Mouse (Mus musculus): ENCODE measurements around the gene 1700067K01Rik. TPM values are rescaled to one million over a fixed set of nuclear protein-coding genes. Genes with fewer than 3 reads are reported as not detected.
A peak's percentile ranks its signal among the peaks of the same experiment; 100 is the strongest.

The 1700067K01Rik gene
- total and polyA plus RNA-seq, 3 experiments: 0.16 to 0.26 TPM; not detected in 1

GRCm38 (mm10) chr8:84027449-84027848 lies 26.1 kb downstream of the 1700067K01Rik start:
- Histone ChIP-seq H3K4me1 (ENCODE audit: control insufficient read depth, insufficient read depth, low read length) (peaks cover 9% of the 10 kb centered on the region), H3K27ac (no peak overlapping the region), H3K9ac (ENCODE audit: low read depth, low read length) (no peak overlapping the region), H3K79me2 (replicated peaks; ENCODE audit: control insufficient read depth, insufficient read depth, low read length) (no peaks in the 10 kb centered on the region), H3K4me3 (no peak overlapping the region), H3K36me3 (ENCODE audit: control insufficient read depth, insufficient read depth, low read length) (peaks cover 4% of the 10 kb centered on the region; the same call in 1 of the 2 replicates), H3K27me3 (ENCODE audit: control insufficient read depth, insufficient read depth, low read length) (no peaks in the 10 kb centered on the region)
- DNase-seq: no peak
- 14% methylated on average over 10 of the region's 10 CpGs for whole genome bisulfite sequencing
- no peak for TF ChIP-seq CTCF (IDR thresholded peaks at IDR 0.05)
- no peak for TF ChIP-seq POLR2A (IDR thresholded peaks at IDR 0.05; ENCODE audit: insufficient read depth, low read depth, low read length)
- TF ChIP-seq EP300 (IDR thresholded peaks at IDR 0.05; ENCODE audit: insufficient read depth, low read depth, low read length): no peak
- intact Hi-C loops (cut with DNase I): no loop called here

- no peak overlapping the region for H3K4me3 ChIP-seq
- H3K79me2 ChIP-seq (replicated peaks; ENCODE audit: control insufficient read depth, insufficient read depth, low read length): no peaks in the 10 kb centered on the region
- DNase-seq: no peak
- H3K27me3 ChIP-seq (ENCODE audit: control insufficient read depth, insufficient read depth, low read length): no peaks in the 10 kb centered on the region
- 81% methylated on average over 5 of the region's 5 CpGs for WGBS
- no peak overlapping the region for H3K9ac ChIP-seq (ENCODE audit: low read depth, low read length)
- no peaks in the 10 kb centered on the region for H3K4me1 ChIP-seq (ENCODE audit: control insufficient read depth, insufficient read depth, low read length)
- no peak for TF ChIP-seq CTCF (IDR thresholded peaks at IDR 0.05)
- TF ChIP-seq EP300 (IDR thresholded peaks at IDR 0.05; ENCODE audit: insufficient read depth, low read depth, low read length): no peak
- no peak for TF ChIP-seq POLR2A (IDR thresholded peaks at IDR 0.05; ENCODE audit: insufficient read depth, low read depth, low read length)
- H3K27ac ChIP-seq: no peak overlapping the region
- no peaks in the 10 kb centered on the region for H3K36me3 ChIP-seq (ENCODE audit: control insufficient read depth, insufficient read depth, low read length)
- intact Hi-C loops (cut with DNase I): no loop called here
Measured at GRCm38 (mm10) chr8:84029272-84029671, 28.0 kb downstream of the 1700067K01Rik start.

- Histone ChIP-seq H3K4me3 (no peak overlapping the region), H3K27me3 (ENCODE audit: control insufficient read depth, insufficient read depth, low read length) (no peaks in the 10 kb centered on the region), H3K36me3 (ENCODE audit: control insufficient read depth, insufficient read depth, low read length) (no peaks in the 10 kb centered on the region), H3K79me2 (replicated peaks; ENCODE audit: control insufficient read depth, insufficient read depth, low read length) (no peaks in the 10 kb centered on the region), H3K27ac (no peak overlapping the region), H3K9ac (ENCODE audit: low read depth, low read length) (no peak overlapping the region), H3K4me1 (ENCODE audit: control insufficient read depth, insufficient read depth, low read length) (peaks cover under 1% of the 10 kb centered on the region; the same call in 1 of the 2 replicates)
- 79% methylated on average over 4 of the region's 4 CpGs for WGBS
- DNase-seq: no peak
- intact Hi-C loops (cut with DNase I): no loop called here
- TF ChIP-seq CTCF (IDR thresholded peaks at IDR 0.05) (no peak), POLR2A (IDR thresholded peaks at IDR 0.05; ENCODE audit: insufficient read depth, low read depth, low read length) (no peak), EP300 (IDR thresholded peaks at IDR 0.05; ENCODE audit: insufficient read depth, low read depth, low read length) (no peak)
Measured at GRCm38 (mm10) chr8:84032777-84033176, 31.5 kb downstream of the 1700067K01Rik start.

- no peaks in the 10 kb centered on the region for H3K36me3 ChIP-seq (ENCODE audit: control insufficient read depth, insufficient read depth, low read length)
- peak; percentile 56 to 68 for DNase-seq
- no peaks in the 10 kb centered on the region for H3K27me3 ChIP-seq (ENCODE audit: control insufficient read depth, insufficient read depth, low read length)
- H3K79me2 ChIP-seq (replicated peaks; ENCODE audit: control insufficient read depth, insufficient read depth, low read length): no peaks in the 10 kb centered on the region
- no peak overlapping the region for H3K9ac ChIP-seq (ENCODE audit: low read depth, low read length)
- intact Hi-C loops (cut with DNase I): loop anchor here (2.0 kb wide), 2 partner anchors 27 to 149 kb away; partner anchors contain the start of gene Gm10643
- 44% methylated on average over 5 of the region's 5 CpGs for WGBS
- H3K4me1 ChIP-seq (ENCODE audit: control insufficient read depth, insufficient read depth, low read length): peaks cover 2% of the 10 kb centered on the region
- no peak overlapping the region for H3K27ac ChIP-seq
- H3K4me3 ChIP-seq: no peak overlapping the region
- TF ChIP-seq EP300 (IDR thresholded peaks at IDR 0.05; ENCODE audit: insufficient read depth, low read depth, low read length) (no peak), CTCF (IDR thresholded peaks at IDR 0.05) (no peak), POLR2A (IDR thresholded peaks at IDR 0.05; ENCODE audit: insufficient read depth, low read depth, low read length) (no peak)
Measured at GRCm38 (mm10) chr8:84038015-84038414, 36.7 kb downstream of the 1700067K01Rik start.

GRCm38 (mm10) chr8:84039050-84039449 lies 37.7 kb downstream of the 1700067K01Rik start:
- H3K4me3 ChIP-seq: no peak overlapping the region
- intact Hi-C loops (cut with DNase I): loop anchor here (1.0 to 2.0 kb wide), 3 partner anchors 26 to 318 kb away; partner anchors contain the start of gene Gm10643
- peaks cover 2% of the 10 kb centered on the region for H3K4me1 ChIP-seq (ENCODE audit: control insufficient read depth, insufficient read depth, low read length)
- no peaks in the 10 kb centered on the region for H3K79me2 ChIP-seq (replicated peaks; ENCODE audit: control insufficient read depth, insufficient read depth, low read length)
- H3K27me3 ChIP-seq (ENCODE audit: control insufficient read depth, insufficient read depth, low read length): no peaks in the 10 kb centered on the region
- H3K9ac ChIP-seq (ENCODE audit: low read depth, low read length): no peak overlapping the region
- H3K27ac ChIP-seq: no peak overlapping the region
- DNase-seq: peak; percentile 63 to 75
- TF ChIP-seq CTCF (IDR thresholded peaks at IDR 0.05) (peak; percentile 95), EP300 (IDR thresholded peaks at IDR 0.05; ENCODE audit: insufficient read depth, low read depth, low read length) (peak; percentile 48; the same call in 1 of the 2 replicates), POLR2A (IDR thresholded peaks at IDR 0.05; ENCODE audit: insufficient read depth, low read depth, low read length) (no peak)
- H3K36me3 ChIP-seq (ENCODE audit: control insufficient read depth, insufficient read depth, low read length): no peaks in the 10 kb centered on the region
- 6% methylated on average over 5 of the region's 5 CpGs for WGBS

GRCm38 (mm10) chr8:84042066-84042947 lies 41.0 kb downstream of the 1700067K01Rik start, which contains the start of gene Il27ra:
Il27ra (minus strand) TSS chr8:84042589.
- WGBS: 4% methylated on average over 40 of the region's 40 CpGs
- Histone ChIP-seq H3K79me2 (replicated peaks; ENCODE audit: control insufficient read depth, insufficient read depth, low read length) (no peaks in the 10 kb centered on the region), H3K27ac (peak within 1 kb of the TSS; percentile 58), H3K4me3 (peak within 1 kb of the TSS; percentile 61), H3K36me3 (ENCODE audit: control insufficient read depth, insufficient read depth, low read length) (no peaks in the 10 kb centered on the region), H3K27me3 (ENCODE audit: control insufficient read depth, insufficient read depth, low read length) (no peaks in the 10 kb centered on the region; the same call in 1 of the 2 replicates), H3K4me1 (ENCODE audit: control insufficient read depth, insufficient read depth, low read length) (peaks cover 2% of the 10 kb centered on the region), H3K9ac (ENCODE audit: low read depth, low read length) (peak within 1 kb of the TSS; percentile 58)
- DNase-seq: peak; percentile 81 to 84
- TF ChIP-seq EP300 (IDR thresholded peaks at IDR 0.05; ENCODE audit: insufficient read depth, low read depth, low read length) (no peak), POLR2A (IDR thresholded peaks at IDR 0.05; ENCODE audit: insufficient read depth, low read depth, low read length) (0 out of 2 replicates have a peak, but pooled peaks have one; percentile 22), CTCF (IDR thresholded peaks at IDR 0.05) (peak; percentile 88)
- intact Hi-C loops (cut with DNase I): no loop called here
